Mouse (Mus musculus): ENCODE results near the gene Plod3. TPM values are rescaled to one million over a fixed set of nuclear protein-coding genes. Genes with fewer than 3 reads are reported as not detected.

Gene Plod3
- total RNA-seq, 4 experiments from 2014 or later = 37.1 to 51.5 (median 46.0) TPM

Small RNA genes within 50 kb of the gene (microRNA-seq; reads per million reads assigned to microRNA genes)
- 247 to 324 reads per million in 2 experiments for gene Mir702

Other genes starting within 250 kb of the Plod3 start
- 1 to 10 TPM; 4.0 to 4.7 (median 4.5) TPM for gene Col26a1, start 103.8 kb upstream of the Plod3 start, total RNA-seq (2022)
- gene Ift22, start 78.9 kb upstream of the Plod3 start, total RNA-seq (2022) = 10 to 100 TPM; 70.1 to 86.2 (median 80.7) TPM
- 100 to 1,000 TPM; 224 to 262 (median 228) TPM for gene Fis1, start 33.7 kb upstream of the Plod3 start, total RNA-seq (2022)
- gene Cldn15, start 20.4 kb upstream of the Plod3 start, total RNA-seq (2022) = under 1 TPM in 2 of 4 experiments, not detected in 2; 0.27 to 0.33 TPM
- gene Znhit1, start 1.0 kb downstream of the Plod3 start, total RNA-seq (2022) = 10 to 100 TPM; 74.8 to 87.6 (median 80.4) TPM
- 100 to 1,000 TPM; 162 to 206 (median 186) TPM for gene Vgf, start 39.4 kb downstream of the Plod3 start, total RNA-seq (2022)
- gene Ap1s1, start 59.1 kb downstream of the Plod3 start, total RNA-seq (2022) = 100 to 1,000 TPM; 309 to 341 (median 318) TPM
- 1 to 10 TPM in 2 of 4 experiments, under 1 TPM in 2; 0.77 to 3.0 (median 1.8) TPM for gene Serpine1, start 85.2 kb downstream of the Plod3 start, total RNA-seq (2022)
- 10 to 100 TPM in 1 of 4 experiments, 1 to 10 TPM in 3; 6.1 to 11.0 (median 8.1) TPM for gene Trim56, start 129.2 kb downstream of the Plod3 start, total RNA-seq (2022)
- gene Muc3, start 162.3 kb downstream of the Plod3 start, total RNA-seq (2022) = not detected
- 1 to 10 TPM; 3.4 to 6.4 (median 4.9) TPM for gene Muc3a, start 225.4 kb downstream of the Plod3 start, total RNA-seq (2022)